Mouse (Mus musculus) embryonic fibroblast, embryonic 13.5 days (primary cell): ENCODE measurements around the gene Fas. TPM values are rescaled to one million over a fixed set of nuclear protein-coding genes. Genes with fewer than 3 reads are reported as not detected.

Experiments
- H3K27ac ChIP-seq: 2 replicates; pipeline ENCODE4 v1.5.1; 2012; ENCODE audit warnings: low read length, control low read depth, inconsistent platforms; ENCODE audit not compliant: insufficient read depth
- H3K4me1 ChIP-seq: 2 replicates; pipeline ENCODE4 v1.6.1; 2011; ENCODE audit warnings: low read length; ENCODE audit not compliant: control insufficient read depth, insufficient read depth
- H3K4me3 ChIP-seq: 2 replicates; pipeline ENCODE4 v1.5.1; 2011; ENCODE audit warnings: mild to moderate bottlenecking, control low read depth, low read length; ENCODE audit not compliant: insufficient read depth
- CTCF ChIP-seq: IDR thresholded peaks from 2 replicates; pipeline ENCODE4 v1.5.1; 2011; ENCODE audit warnings: mild to moderate bottlenecking, control low read depth, low read length, moderate library complexity, borderline replicate concordance; ENCODE audit not compliant: insufficient read depth
- POLR2A ChIP-seq: IDR thresholded peaks from 2 replicates; pipeline ENCODE4 v1.6.1; 2011; ENCODE audit warnings: low read depth, mild to moderate bottlenecking, control low read depth, low read length, moderate library complexity
- polyA plus RNA-seq: library from polyadenylated mRNA; stranded (reverse); fragments of >200 nt; gene quantifications from 2 replicates; pipeline ENCODE4 v1.2.4, GENCODE M21; 2011; ENCODE audit warnings: low read depth; ENCODE audit not compliant: missing spikeins, insufficient read length

The Fas gene
- 27.9 and 32.2 TPM in 2 replicates for polyA plus RNA-seq

DNA sequence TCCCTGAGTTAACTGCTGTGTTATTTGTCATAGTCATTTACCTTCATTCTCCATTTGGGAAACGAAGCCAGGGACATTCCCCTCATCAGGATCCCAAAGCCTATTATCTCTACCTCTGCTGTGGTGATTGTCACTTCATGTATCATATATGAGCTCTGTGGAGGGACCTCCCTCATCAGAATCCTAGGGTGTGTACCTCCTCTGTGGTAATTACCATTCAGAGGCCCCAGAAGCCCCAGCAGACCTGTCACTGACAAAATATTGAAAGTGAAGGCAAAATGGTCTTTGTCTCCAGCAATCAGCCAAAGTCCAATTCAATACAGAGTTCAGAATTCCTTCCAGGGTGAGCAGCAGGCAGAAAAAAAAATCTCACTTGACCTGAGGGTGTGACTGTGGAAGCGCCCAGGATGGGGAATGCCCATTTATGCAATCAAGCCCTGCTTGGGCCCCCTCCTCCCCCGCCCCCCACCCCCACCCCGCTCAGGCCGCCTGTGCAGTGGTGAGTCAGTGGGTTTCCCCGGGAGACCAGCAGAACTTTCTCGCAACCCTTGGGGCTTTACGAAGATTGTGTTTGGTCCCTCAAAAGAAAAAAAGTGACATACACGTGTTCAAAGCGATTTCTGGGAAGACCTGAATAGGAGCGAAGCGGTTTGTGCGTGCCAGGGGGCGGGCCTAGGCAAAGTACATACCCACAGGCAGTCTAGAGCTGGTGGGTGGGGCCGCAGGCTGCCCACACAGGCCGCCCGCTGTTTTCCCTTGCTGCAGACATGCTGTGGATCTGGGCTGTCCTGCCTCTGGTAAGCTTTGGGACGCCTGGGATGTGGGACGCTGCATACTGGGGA is at the start of gene Fas:
TSS of gene Fas (plus strand) at position 719 of the 842 bp plus-strand sequence.
- peak within 1 kb of the TSS; percentile 46 for H3K4me3 ChIP-seq
- peak within 1 kb of the TSS; percentile 25; the same call in 1 of the 2 replicates for H3K27ac ChIP-seq
- TF ChIP-seq POLR2A (peak; percentile 76), CTCF (no peak)
- H3K4me1 ChIP-seq = no peaks in the 10 kb centered on the region

- Histone ChIP-seq H3K4me1 (no peaks in the 10 kb centered on the region), H3K27ac (no peak overlapping the region), H3K4me3 (no peak overlapping the region)
- TF ChIP-seq CTCF (no peak), POLR2A (peak; percentile 32; the same call in 1 of the 2 replicates)
Measured at GRCm38 (mm10) chr19:34241247-34241915, 49.1 kb upstream of the Fas start.

DNA sequence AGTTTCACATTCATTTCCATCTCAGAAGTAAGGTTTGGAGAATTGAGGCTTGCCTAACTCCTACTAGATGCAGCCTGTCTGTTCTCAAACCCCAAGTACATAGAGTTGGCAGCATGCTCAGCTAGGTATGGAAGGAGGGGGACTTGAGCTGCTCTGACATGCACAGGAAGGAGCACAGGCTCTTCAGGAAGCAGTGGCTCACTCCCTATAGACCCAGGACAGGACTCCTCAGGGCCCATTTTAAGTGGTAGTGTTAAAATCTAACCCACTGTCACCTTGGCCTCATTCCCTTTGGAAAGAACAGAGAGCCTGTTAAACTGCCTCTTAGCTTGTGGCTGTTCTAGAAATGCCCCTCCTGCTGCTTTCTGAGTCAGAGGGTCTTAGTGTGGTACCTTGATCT is 47.5 kb upstream of the Fas start:
- TF ChIP-seq POLR2A (no peak), CTCF (no peak)
- H3K27ac ChIP-seq = no peak overlapping the region
- H3K4me3 ChIP-seq = no peak overlapping the region
- no peaks in the 10 kb centered on the region for H3K4me1 ChIP-seq

DNA sequence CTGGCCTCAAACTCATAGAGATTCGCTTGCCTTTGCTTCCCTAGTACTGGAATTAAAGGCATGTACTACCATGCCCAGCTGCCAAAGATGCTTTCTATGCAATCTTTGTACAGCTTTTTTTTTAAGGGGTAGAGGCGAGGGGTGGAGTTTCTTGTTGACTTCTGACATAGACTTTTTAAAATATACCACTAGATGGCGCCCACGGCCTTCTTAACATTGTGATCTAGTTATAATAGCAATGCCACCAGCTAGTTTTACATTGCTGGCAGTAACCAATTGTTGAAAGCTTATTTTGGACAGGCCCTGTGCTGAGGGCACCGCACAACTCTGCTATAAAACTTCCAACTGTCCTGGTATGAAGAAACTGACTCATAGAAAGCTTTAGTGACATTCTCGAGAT is 46.4 kb upstream of the Fas start:
- H3K27ac ChIP-seq = peak overlapping the region; percentile 16; the same call in 1 of the 2 replicates
- H3K4me3 ChIP-seq = no peak overlapping the region
- no peak for TF ChIP-seq POLR2A
- TF ChIP-seq CTCF = no peak
- H3K4me1 ChIP-seq = no peaks in the 10 kb centered on the region

DNA sequence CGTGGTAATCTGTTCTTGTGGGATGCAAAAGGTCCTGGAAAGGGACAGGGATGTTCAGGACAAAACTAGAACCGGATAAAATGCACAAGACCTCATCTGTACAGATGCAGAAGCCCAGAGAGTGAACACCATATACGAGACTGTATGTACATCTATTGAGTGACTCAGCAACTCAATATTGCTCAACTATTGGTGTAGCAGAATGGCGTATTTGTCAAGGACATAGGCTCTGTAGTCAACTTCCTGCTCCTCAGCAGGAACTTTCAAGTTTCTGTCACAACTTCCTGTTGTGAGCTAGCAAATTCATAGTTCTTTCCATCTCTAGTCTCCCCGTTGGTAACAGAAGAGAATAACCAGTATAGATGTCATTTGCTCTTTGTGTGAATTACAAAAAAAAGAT is 41.9 kb upstream of the Fas start:
- Histone ChIP-seq H3K4me1 (0 out of 2 replicates have a peak, but pooled peaks cover 2% of the 10 kb centered on the region), H3K27ac (0 out of 2 replicates have a peak overlapping the region, but pooled peaks have one; percentile 15), H3K4me3 (no peak overlapping the region)
- TF ChIP-seq POLR2A (peak; percentile 45; the same call in 1 of the 2 replicates), CTCF (no peak)

- peak overlapping the region; percentile 8; the same call in 1 of the 2 replicates for H3K27ac ChIP-seq
- TF ChIP-seq POLR2A (0 out of 2 replicates have a peak, but pooled peaks have one; percentile 30), CTCF (no peak)
- no peak overlapping the region for H3K4me3 ChIP-seq
- 0 out of 2 replicates have a peak, but pooled peaks cover 2% of the 10 kb centered on the region for H3K4me1 ChIP-seq
Measured at GRCm38 (mm10) chr19:34250621-34251020, 39.8 kb upstream of the Fas start.

- TF ChIP-seq POLR2A (no peak; the same call in 1 of the 2 replicates), CTCF (no peak)
- peaks cover 6% of the 10 kb centered on the region for H3K4me1 ChIP-seq
Measured at GRCm38 (mm10) chr19:34251900-34252299, 38.6 kb upstream of the Fas start.

GRCm38 (mm10) chr19:34252450-34252849 is 38.0 kb upstream of the Fas start:
- Histone ChIP-seq H3K4me3 (peak overlapping the region; percentile 35), H3K4me1 (peaks cover 6% of the 10 kb centered on the region), H3K27ac (peak overlapping the region; percentile 47)
- TF ChIP-seq POLR2A (peak; percentile 59), CTCF (no peak)

More at GRCm38 (mm10) chr19:34251900-34252299, 38.6 kb upstream of the Fas start:
- H3K4me3 ChIP-seq = peak overlapping the region; percentile 35
- H3K27ac ChIP-seq = peak overlapping the region; percentile 47

GRCm38 (mm10) chr19:34254101-34254879 is 36.2 kb upstream of the Fas start:
- Histone ChIP-seq H3K27ac (peak overlapping the region; percentile 96), H3K4me1 (peaks cover 6% of the 10 kb centered on the region), H3K4me3 (peak overlapping the region; percentile 76)
- TF ChIP-seq CTCF = no peak
- TF ChIP-seq POLR2A = peak; percentile 89
